Mouse (Mus musculus) CH12.LX (cell line): ENCODE data around the gene Tsnax. TPM values are rescaled to one million over a fixed set of nuclear protein-coding genes. Genes with fewer than 3 reads are reported as not detected.

ENCODE experiments used
- DNase-seq: peaks from one replicate; pipeline ENCODE4 v3.0.0-alpha.2; 2013; ENCODE audit errors: extremely low read depth
- H3K27ac ChIP-seq: 2 replicates; pipeline ENCODE4 v1.5.1; 2012; ENCODE audit warnings: low read depth, mild to moderate bottlenecking, control low read depth, moderate library complexity; ENCODE audit not compliant: insufficient read depth
- H3K27me3 ChIP-seq: replicated peaks from 2 replicates; pipeline ENCODE3; 2012; ENCODE audit warnings: inconsistent platforms
- H3K36me3 ChIP-seq, 2 experiments: replicated peaks in 1 of 2; 2 replicates each; pipeline versions ENCODE3 to v1.6.1; 2012; ENCODE audit warnings: inconsistent platforms in 1 of 2, low read length in 1 of 2, mild to moderate bottlenecking in 1 of 2, mixed read lengths in 1 of 2, moderate library complexity in 1 of 2; ENCODE audit not compliant: control insufficient read depth in 1 of 2, insufficient read depth in 1 of 2
- H3K4me1 ChIP-seq, 2 experiments: 2 replicates each; pipeline ENCODE4 v1.6.1; 2012; ENCODE audit warnings: inconsistent platforms in 1 of 2, moderate library complexity in 1 of 2; ENCODE audit not compliant: insufficient read depth in 2 of 2, control insufficient read depth in 1 of 2
- H3K4me2 ChIP-seq: 2 replicates; pipeline ENCODE4 v1.6.1; 2012; ENCODE audit warnings: low read depth, mild to moderate bottlenecking, control low read depth; ENCODE audit not compliant: poor library complexity, insufficient read depth, severe bottlenecking
- H3K4me3 ChIP-seq, 3 experiments: fragments of 150-350 bp in 1 of 3; sonication (generic) in 1 of 3; replicated peaks in 1 of 3; 2 replicates each; pipeline versions ENCODE3 to v1.5.1; 2011 to 2012; ENCODE audit warnings: low read depth in 2 of 3, low read length in 2 of 3, mild to moderate bottlenecking in 2 of 3, moderate library complexity in 2 of 3, control low read depth in 1 of 3, improper control_type of control experiment in 1 of 3, inconsistent platforms in 1 of 3, mixed read lengths in 1 of 3; ENCODE audit not compliant: poor library complexity in 1 of 3
- H3K79me2 ChIP-seq: replicated peaks from 2 replicates; pipeline ENCODE4 v1.6.1; 2012; ENCODE audit warnings: mild to moderate bottlenecking, moderate library complexity; ENCODE audit not compliant: control insufficient read depth, poor library complexity, insufficient read depth, severe bottlenecking; ENCODE audit errors: extremely low read depth
- H3K9ac ChIP-seq: 2 replicates; pipeline ENCODE4 v1.6.1; 2012; ENCODE audit warnings: low read depth, mild to moderate bottlenecking, control low read depth, moderate library complexity; ENCODE audit not compliant: insufficient read depth
- H3K9me3 ChIP-seq: replicated peaks from 2 replicates; pipeline ENCODE3; 2012; ENCODE audit warnings: low read length, inconsistent platforms, mixed read lengths
- CHD1 ChIP-seq: IDR thresholded peaks from 2 replicates; pipeline ENCODE4 v1.6.1; 2012; ENCODE audit warnings: low read depth, low read length, improper control_type of control experiment, inconsistent platforms
- E2F4 ChIP-seq: IDR thresholded peaks from 2 replicates; pipeline ENCODE4 v1.6.1; 2011; ENCODE audit warnings: low read depth, low read length, improper control_type of control experiment; ENCODE audit not compliant: insufficient replicate concordance
- JUN ChIP-seq: IDR thresholded peaks from 2 replicates; pipeline ENCODE4 v1.6.1; 2011; ENCODE audit warnings: low read depth, mild to moderate bottlenecking, low read length, improper control_type of control experiment, moderate library complexity; ENCODE audit not compliant: insufficient read depth
- MAZ ChIP-seq: IDR thresholded peaks from 2 replicates; pipeline ENCODE4 v1.6.1; 2012; ENCODE audit warnings: low read depth, mild to moderate bottlenecking, inconsistent platforms, low read length, improper control_type of control experiment, moderate library complexity
- MXI1 ChIP-seq: IDR thresholded peaks from 2 replicates; pipeline ENCODE4 v1.6.1; 2011; ENCODE audit warnings: mild to moderate bottlenecking, low read depth, low read length, improper control_type of control experiment
- PAX5 ChIP-seq: IDR thresholded peaks from 2 replicates; pipeline ENCODE4 v1.6.1; 2012; ENCODE audit warnings: low read length, inconsistent platforms, mixed read lengths
- RAD21 ChIP-seq: IDR thresholded peaks from 2 replicates; pipeline ENCODE4 v1.6.1; 2011; ENCODE audit warnings: low read depth, mild to moderate bottlenecking, low read length, improper control_type of control experiment, moderate library complexity
- RCOR1 ChIP-seq: conservative IDR thresholded peaks from 2 replicates; pipeline ENCODE4 v1.6.1; 2012; ENCODE audit warnings: low read depth, mild to moderate bottlenecking, inconsistent platforms, low read length, improper control_type of control experiment
- SIN3A ChIP-seq: IDR thresholded peaks from 2 replicates; pipeline ENCODE4 v1.6.1; 2012; ENCODE audit warnings: low read length, improper control_type of control experiment, inconsistent platforms
- TBP ChIP-seq: conservative IDR thresholded peaks from 2 replicates; pipeline ENCODE4 v1.6.1; 2011; ENCODE audit warnings: low read depth, low read length, improper control_type of control experiment
- TCF12 ChIP-seq: IDR thresholded peaks from 2 replicates; pipeline ENCODE4 v1.6.1; 2014; ENCODE audit warnings: low read depth, mild to moderate bottlenecking, inconsistent platforms, low read length, improper control_type of control experiment
- USF1 ChIP-seq: IDR thresholded peaks from 2 replicates; pipeline ENCODE4 v1.6.1; 2014; ENCODE audit warnings: low read depth, mild to moderate bottlenecking, inconsistent platforms, low read length, improper control_type of control experiment
- ZKSCAN1 ChIP-seq: IDR thresholded peaks from 2 replicates; pipeline ENCODE4 v1.6.1; 2012; ENCODE audit warnings: low read depth, inconsistent platforms, low read length, improper control_type of control experiment, borderline replicate concordance
- ZNF384 ChIP-seq: IDR thresholded peaks from 2 replicates; pipeline ENCODE4 v1.6.1; 2012; ENCODE audit warnings: low read depth, low read length, improper control_type of control experiment, inconsistent platforms
- dilution Hi-C: fragments of 300-500 bp; cut with MboI; formaldehyde crosslinking; loops from 2 replicates; pipeline ENCODE4 v1.14.3; 2020; ENCODE audit warnings: low sequenced_read_pairs; ENCODE audit not compliant: extremely low pct_unique_long_range_greater_than_20kb, extremely low pct_ligation_motif_present
- in situ Hi-C: fragments of 300-500 bp; cut with MboI; formaldehyde crosslinking; loops from 3 replicates; pipeline ENCODE4 v1.14.3; 2019; ENCODE audit warnings: low sequenced_read_pairs, low pct_ligation_motif_present, low pct_unique_long_range_greater_than_20kb, mixed read lengths
- polyA plus RNA-seq: library from polyadenylated mRNA; unstranded; fragments of >175 nt; gene quantifications from 2 replicates; pipeline ENCODE4 v1.2.1, GENCODE M21; 2012; ENCODE audit warnings: low read depth; ENCODE audit not compliant: insufficient read length
- total RNA-seq, 2 experiments: library from RNA; depleted of rRNA; stranded (reverse); fragments of 300-350 nt in 1 of 2; fragments of >200 nt in 1 of 2; gene quantifications; 2 replicates each; pipeline ENCODE4 v1.2.3; 2012 to 2014

Gene Tsnax
- total and polyA plus RNA-seq, 3 experiments, result 48.0 to 75.0 (median 62.9) TPM

DNA sequence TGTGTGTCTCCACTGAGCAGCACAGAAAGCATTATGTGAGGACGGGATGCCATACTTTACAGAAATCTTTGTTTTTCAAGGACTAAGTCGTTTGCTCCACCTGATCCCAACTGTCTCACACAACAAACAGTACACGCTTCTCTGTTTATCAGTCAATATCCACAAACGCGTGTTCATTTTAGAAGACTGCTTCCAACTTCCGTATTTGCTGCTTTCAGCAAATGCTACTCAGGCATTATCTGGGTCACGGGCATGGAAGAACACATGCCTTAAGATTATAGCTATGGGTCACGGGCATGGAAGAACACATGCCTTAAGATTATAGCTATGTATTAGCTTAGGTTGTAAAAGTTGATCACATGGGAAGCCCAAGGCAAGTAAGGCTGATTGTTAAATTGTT is 48.1 kb downstream of the Tsnax start:
- dilution Hi-C loops (no loop called here), in situ Hi-C loops (loop anchor here (25.0 kb wide), 1 partner anchor 101 kb away; no protein-coding TSS in a partner anchor)
- Histone ChIP-seq H3K4me3 (no peak overlapping the region), H3K36me3 (no peaks in the 10 kb centered on the region), H3K9me3 (no peaks in the 10 kb centered on the region), H3K27me3 (no peaks in the 10 kb centered on the region), H3K9ac (no peak overlapping the region), H3K4me2 (no peak overlapping the region), H3K79me2 (no peaks in the 10 kb centered on the region), H3K27ac (no peak overlapping the region), H3K4me1 (no peaks in the 10 kb centered on the region)
- DNase-seq, result no peak
- no peak for TF ChIP-seq USF1
- TF ChIP-seq RAD21, result no peak
- TF ChIP-seq PAX5, result no peak
- TF ChIP-seq RCOR1, result no peak
- TF ChIP-seq CHD1, result no peak
- TF ChIP-seq ZKSCAN1, result no peak

DNA sequence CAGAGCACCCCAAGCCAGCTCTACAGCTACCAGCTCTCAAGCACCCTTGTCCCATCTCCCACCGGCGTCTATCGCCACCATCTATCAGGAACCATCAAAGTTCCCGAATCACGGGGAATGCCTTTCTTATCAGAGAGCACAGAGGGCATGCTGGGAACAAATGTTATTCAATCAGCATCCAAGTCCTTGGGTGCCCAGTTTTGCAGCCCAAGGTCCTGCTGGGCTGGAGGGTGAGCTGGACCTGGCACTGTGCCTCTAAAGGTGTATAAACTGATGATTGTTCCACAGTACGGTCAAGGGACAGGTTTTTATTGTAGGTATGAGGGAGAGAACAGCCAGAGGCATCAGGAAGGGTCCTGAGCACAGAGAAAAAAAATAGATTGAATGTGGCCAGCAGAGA is 52.8 kb downstream of the Tsnax start:
- H3K9me3 ChIP-seq, result no peaks in the 10 kb centered on the region
- dilution Hi-C loops, result no loop called here
- H3K4me1 ChIP-seq, result peaks cover 6 to 14% of the 10 kb centered on the region in 2 experiments; a peak in 3 of 4 replicates
- in situ Hi-C loops, result loop anchor here (25.0 kb wide), 1 partner anchor 97 kb away; no protein-coding TSS in a partner anchor
- no peak for DNase-seq
- no peak overlapping the region for H3K27ac ChIP-seq
- no peak for TF ChIP-seq SIN3A
- no peak for TF ChIP-seq USF1
- TF ChIP-seq TCF12, result no peak
- TF ChIP-seq E2F4, result no peak
- TF ChIP-seq JUN, result no peak
- TF ChIP-seq ZNF384, result no peak
- no peak for TF ChIP-seq TBP
- TF ChIP-seq MXI1, result no peak
- TF ChIP-seq MAZ, result no peak
- TF ChIP-seq, all 38 proteins: peak for 0
- Histone ChIP-seq H3K27me3 (no peaks in the 10 kb centered on the region), H3K79me2 (no peaks in the 10 kb centered on the region), H3K4me3 (no peak overlapping the region), H3K4me2 (no peak overlapping the region), H3K9ac (no peak overlapping the region), H3K36me3 (no peaks in the 10 kb centered on the region)
